Mouse (Mus musculus): ENCODE data around the gene Sgpp1. TPM values are rescaled to one million over a fixed set of nuclear protein-coding genes. Genes with fewer than 3 reads are reported as not detected.
"Not testable (repeated sequence)": the region's sequence is repeated elsewhere in the genome, so short reads cannot be mapped to it uniquely, and the experiment has no call there.

The Sgpp1 gene
- polyA plus RNA-seq, 1 experiment from 2014 or later: 73.4 TPM

DNA sequence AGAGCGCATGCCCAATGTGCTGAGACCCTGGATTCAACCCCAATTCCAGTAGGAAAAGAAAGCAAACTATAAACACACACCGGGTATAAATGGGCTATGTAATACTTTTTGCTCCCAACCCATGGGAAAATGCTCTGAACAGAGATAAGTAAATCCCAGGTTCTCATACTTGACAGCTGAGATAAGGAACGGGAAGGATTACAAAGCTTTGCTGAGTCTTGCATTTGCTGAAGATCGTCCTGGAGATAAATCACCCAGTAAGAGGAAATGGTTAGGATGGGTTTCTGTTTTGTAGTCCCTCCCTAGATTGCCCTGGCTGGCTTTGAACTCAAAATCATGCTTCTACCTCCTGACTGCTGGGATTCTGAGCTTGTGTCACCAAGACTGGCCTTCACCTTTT, 48.2 kb downstream of the Sgpp1 start:
- H3K27ac ChIP-seq: peak overlapping the region; percentile 62
- no peaks in the 10 kb centered on the region for H3K36me3 ChIP-seq (ENCODE audit: inconsistent target)
- no peaks in the 10 kb centered on the region for H3K79me2 ChIP-seq (ENCODE audit: inconsistent target)
- WGBS (ENCODE audit: missing documents): 40% methylated on average over 3 of the region's 4 CpGs
- no peak overlapping the region for H3K4me3 ChIP-seq (ENCODE audit: inconsistent target)

GRCm38 (mm10) chr12:75684026-75684425, 51.5 kb downstream of the Sgpp1 start:
- H3K4me3 ChIP-seq (ENCODE audit: inconsistent target); H3K36me3 ChIP-seq (ENCODE audit: inconsistent target); H3K79me2 ChIP-seq (ENCODE audit: inconsistent target); H3K27ac ChIP-seq: not testable (repeated sequence)
- 62% methylated on average over 4 of the region's 4 CpGs for WGBS (ENCODE audit: missing documents)

GRCm38 (mm10) chr12:75683598-75683997, 51.9 kb downstream of the Sgpp1 start:
- no peak overlapping the region for H3K4me3 ChIP-seq (ENCODE audit: inconsistent target)
- H3K36me3 ChIP-seq (ENCODE audit: inconsistent target): no peaks in the 10 kb centered on the region
- no peak overlapping the region for H3K27ac ChIP-seq
- WGBS (ENCODE audit: missing documents): 94% methylated on average over 4 of the region's 4 CpGs
- no peaks in the 10 kb centered on the region for H3K79me2 ChIP-seq (ENCODE audit: inconsistent target)

DNA sequence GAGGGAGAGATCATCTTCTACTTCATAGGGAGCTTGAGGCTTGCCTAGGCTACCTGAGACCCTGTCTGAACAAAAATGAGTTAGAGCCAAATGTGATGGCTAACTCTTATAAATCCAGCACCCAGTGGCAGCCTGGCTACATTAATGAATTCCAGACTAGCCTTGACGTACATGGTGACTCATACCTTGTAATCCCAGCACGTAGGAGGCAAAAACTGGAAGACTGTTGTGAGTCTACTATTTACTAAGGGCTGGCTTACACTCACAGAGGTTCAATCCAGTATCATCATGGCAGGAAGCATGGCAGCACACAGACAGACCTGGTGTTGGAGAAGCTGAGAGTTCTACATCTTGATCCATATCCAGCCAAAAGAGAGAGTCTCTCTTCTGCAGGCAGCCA, 52.7 kb downstream of the Sgpp1 start:
- 89% methylated on average over 2 of the region's 2 CpGs for WGBS (ENCODE audit: missing documents)

GRCm38 (mm10) chr12:75681101-75681500, 54.4 kb downstream of the Sgpp1 start:
- no peak overlapping the region for H3K4me3 ChIP-seq (ENCODE audit: inconsistent target)

More for the DNA sequence above, 52.7 kb downstream of the Sgpp1 start:
- H3K36me3 ChIP-seq (ENCODE audit: inconsistent target): no peaks in the 10 kb centered on the region
- no peak overlapping the region for H3K4me3 ChIP-seq (ENCODE audit: inconsistent target)
- H3K79me2 ChIP-seq (ENCODE audit: inconsistent target): no peaks in the 10 kb centered on the region
- no peak overlapping the region for H3K27ac ChIP-seq

DNA sequence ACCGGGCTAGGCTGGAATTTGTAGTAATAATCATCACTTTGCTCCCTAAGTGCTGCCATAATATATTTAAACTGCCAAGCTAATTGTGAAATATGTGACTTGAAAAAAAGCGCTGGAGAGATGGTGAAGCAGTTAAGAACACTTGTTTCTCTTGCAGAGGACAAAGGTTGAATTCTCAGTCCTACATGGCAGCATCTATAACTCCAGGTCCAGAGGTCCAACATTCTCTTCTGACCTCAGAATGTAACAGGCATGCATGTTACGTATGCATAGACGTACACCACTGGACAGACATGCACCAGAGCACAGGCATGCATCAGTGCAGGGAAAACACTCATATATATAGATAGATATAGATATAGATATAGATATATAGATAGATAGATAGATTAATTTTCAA, 57.1 kb downstream of the Sgpp1 start:
- Histone ChIP-seq H3K36me3 (ENCODE audit: inconsistent target) (no peaks in the 10 kb centered on the region), H3K27ac (no peak overlapping the region), H3K79me2 (ENCODE audit: inconsistent target) (no peaks in the 10 kb centered on the region), H3K4me3 (ENCODE audit: inconsistent target) (no peak overlapping the region)
- WGBS (ENCODE audit: missing documents): 91% methylated on average over 4 of the region's 4 CpGs

More at GRCm38 (mm10) chr12:75681101-75681500, 54.4 kb downstream of the Sgpp1 start:
- no peaks in the 10 kb centered on the region for H3K36me3 ChIP-seq (ENCODE audit: inconsistent target)
- no peaks in the 10 kb centered on the region for H3K79me2 ChIP-seq (ENCODE audit: inconsistent target)
- 80% methylated on average over 4 of the region's 4 CpGs for WGBS (ENCODE audit: missing documents)
- H3K27ac ChIP-seq: no peak overlapping the region

GRCm38 (mm10) chr12:75672630-75673029, 62.9 kb downstream of the Sgpp1 start:
- peaks cover 12% of the 10 kb centered on the region for H3K79me2 ChIP-seq (ENCODE audit: inconsistent target)
- no peaks in the 10 kb centered on the region for H3K36me3 ChIP-seq (ENCODE audit: inconsistent target)
- 91% methylated on average over 4 of the region's 4 CpGs for WGBS (ENCODE audit: missing documents)
- H3K4me3 ChIP-seq (ENCODE audit: inconsistent target): no peak overlapping the region
- H3K27ac ChIP-seq: no peak overlapping the region

DNA sequence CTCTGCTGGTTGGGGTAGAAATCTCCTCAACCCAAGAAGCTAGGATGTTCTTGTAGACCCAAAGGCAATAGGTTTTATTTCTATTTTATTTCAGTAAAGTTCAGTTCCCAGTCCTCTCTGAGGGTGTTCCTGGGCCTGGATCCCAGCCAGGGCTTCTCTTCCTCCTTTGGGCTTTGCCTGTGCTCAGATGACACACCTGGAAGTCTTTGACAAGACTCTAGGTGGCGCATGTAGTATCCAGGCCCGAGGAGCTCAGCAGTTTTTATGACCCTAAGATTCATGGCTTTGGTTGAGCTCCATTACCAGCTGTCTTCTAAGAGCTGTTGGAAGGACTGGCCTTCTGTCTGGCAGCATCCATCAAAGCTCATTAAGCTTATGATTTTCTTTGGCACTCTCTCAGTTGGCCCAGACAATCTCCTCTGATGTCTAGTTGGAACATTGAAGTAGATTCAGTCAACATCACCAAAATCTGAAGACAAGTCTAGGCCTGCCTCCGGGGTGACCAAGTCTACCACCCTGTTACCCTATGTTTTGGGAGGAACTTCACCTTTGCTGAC, 63.7 kb downstream of the Sgpp1 start:
- WGBS (ENCODE audit: missing documents): 70% methylated on average over 3 of the region's 3 CpGs
- Histone ChIP-seq H3K79me2 (ENCODE audit: inconsistent target) (peaks cover 12% of the 10 kb centered on the region), H3K36me3 (ENCODE audit: inconsistent target) (no peaks in the 10 kb centered on the region), H3K27ac (no peak overlapping the region), H3K4me3 (ENCODE audit: inconsistent target) (no peak overlapping the region)

- H3K27ac ChIP-seq: peak overlapping the region; percentile 88
- WGBS (ENCODE audit: missing documents): 85% methylated on average over 6 of the region's 6 CpGs
- H3K4me3 ChIP-seq (ENCODE audit: inconsistent target): peak overlapping the region; percentile 80
- H3K36me3 ChIP-seq (ENCODE audit: inconsistent target): no peaks in the 10 kb centered on the region
- peaks cover 12% of the 10 kb centered on the region for H3K79me2 ChIP-seq (ENCODE audit: inconsistent target)
Measured at GRCm38 (mm10) chr12:75670611-75671010, 64.9 kb downstream of the Sgpp1 start.

DNA sequence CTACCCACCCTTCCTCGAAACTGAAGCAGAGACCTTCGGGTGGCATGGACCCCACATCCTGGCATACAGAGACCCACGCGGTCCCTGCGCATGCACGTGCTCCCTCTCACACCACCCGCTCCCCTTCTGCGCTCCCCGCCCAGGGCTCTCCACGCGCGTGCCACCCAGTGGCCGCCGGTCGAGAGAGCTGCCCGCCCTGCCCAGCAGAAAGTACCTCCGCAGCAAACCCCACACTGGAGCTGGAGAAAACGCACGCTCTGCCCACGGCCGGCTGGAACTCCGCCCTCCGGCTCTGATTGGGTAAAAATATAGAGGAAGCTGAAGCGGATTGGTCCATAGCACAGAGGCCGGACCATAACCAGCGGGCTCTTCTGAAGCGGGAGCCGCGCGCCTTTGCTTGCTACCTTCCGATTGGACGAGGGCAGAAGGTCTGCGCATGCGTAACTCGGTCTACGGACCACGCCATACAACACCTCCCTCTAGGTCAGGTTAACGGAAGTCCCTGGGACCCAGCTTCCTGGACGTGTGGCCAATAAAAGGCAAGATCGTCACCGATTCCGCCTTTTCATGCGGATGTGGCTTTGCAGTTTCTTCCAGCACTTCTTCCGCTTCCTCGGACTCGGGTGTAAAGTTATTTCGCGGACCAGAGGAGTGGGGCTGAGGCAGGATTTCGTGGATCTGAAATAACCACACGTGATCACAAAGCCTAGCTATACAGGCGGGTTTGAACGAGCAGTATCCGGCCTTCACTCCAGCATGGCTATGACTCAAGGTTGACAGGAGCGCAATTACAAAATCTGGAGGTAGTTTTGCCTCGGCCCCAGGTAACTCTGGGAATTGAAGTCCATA, 66.0 kb downstream of the Sgpp1 start, which contains the start of gene Wdr89:
Gene Wdr89 (minus strand): TSS at position 280 of the 849 bp plus-strand sequence.
- Histone ChIP-seq H3K27ac (peak within 1 kb of the TSS; percentile 88), H3K4me3 (ENCODE audit: inconsistent target) (peak within 1 kb of the TSS; percentile 80), H3K79me2 (ENCODE audit: inconsistent target) (peaks cover 12% of the 10 kb centered on the region), H3K36me3 (ENCODE audit: inconsistent target) (no peaks in the 10 kb centered on the region)
- under 1% methylated on average over 55 of the region's 55 CpGs for WGBS (ENCODE audit: missing documents)

- peaks cover 12% of the 10 kb centered on the region for H3K79me2 ChIP-seq (ENCODE audit: inconsistent target)
- H3K27ac ChIP-seq: peak overlapping the region; percentile 74
- 0% methylated on average over 9 of the region's 9 CpGs for WGBS (ENCODE audit: missing documents)
- H3K36me3 ChIP-seq (ENCODE audit: inconsistent target): no peaks in the 10 kb centered on the region
- peak overlapping the region; percentile 72 for H3K4me3 ChIP-seq (ENCODE audit: inconsistent target)
Measured at GRCm38 (mm10) chr12:75668916-75669257, 66.6 kb downstream of the Sgpp1 start.

GRCm38 (mm10) chr12:75668221-75668620, 67.3 kb downstream of the Sgpp1 start:
- H3K27ac ChIP-seq: no peak overlapping the region
- peak overlapping the region; percentile 72; the same call in 1 of the 2 replicates for H3K4me3 ChIP-seq (ENCODE audit: inconsistent target)
- no peaks in the 10 kb centered on the region for H3K36me3 ChIP-seq (ENCODE audit: inconsistent target)
- 95% methylated on average over 2 of the region's 2 CpGs for WGBS (ENCODE audit: missing documents)
- H3K79me2 ChIP-seq (ENCODE audit: inconsistent target): peaks cover 12% of the 10 kb centered on the region

DNA sequence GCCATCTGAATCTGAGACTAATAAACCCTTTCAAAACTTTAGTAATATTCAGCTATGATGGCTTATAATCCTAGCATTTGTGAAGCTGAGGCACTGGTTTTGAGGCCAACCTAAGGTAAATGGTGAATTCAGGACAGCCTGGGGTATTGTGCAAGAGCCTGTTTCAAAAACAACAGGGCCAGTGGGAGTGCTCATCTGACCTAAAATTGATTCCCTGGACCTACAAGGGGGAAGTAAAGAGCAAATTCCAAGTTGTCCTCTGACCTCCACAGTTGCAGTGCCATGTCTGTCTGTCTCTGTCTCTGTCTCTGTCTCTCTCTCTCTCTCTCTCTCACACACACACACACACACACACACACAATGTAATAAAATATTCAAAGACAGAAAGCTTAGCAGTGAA, 68.6 kb downstream of the Sgpp1 start:
- Histone ChIP-seq H3K27ac (no peak overlapping the region), H3K4me3 (ENCODE audit: inconsistent target) (no peak overlapping the region), H3K36me3 (ENCODE audit: inconsistent target) (no peaks in the 10 kb centered on the region), H3K79me2 (ENCODE audit: inconsistent target) (peaks cover 12% of the 10 kb centered on the region)

DNA sequence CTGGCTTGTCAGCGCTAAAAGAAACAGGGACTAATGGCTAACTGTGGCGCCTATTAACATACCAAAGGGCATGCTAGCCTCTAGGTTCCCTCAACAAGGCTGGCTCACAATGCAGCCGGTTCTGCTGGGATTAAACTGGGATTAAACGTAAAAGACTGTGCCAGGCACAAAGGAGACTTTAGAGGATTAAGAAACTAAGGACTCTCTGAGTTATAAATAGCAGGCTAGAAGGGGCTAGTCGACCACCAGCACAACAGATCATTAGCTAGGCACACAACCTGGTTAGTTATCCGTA, 71.1 kb downstream of the Sgpp1 start:
- WGBS (ENCODE audit: missing documents): 88% methylated on average over 6 of the region's 6 CpGs
- no peaks in the 10 kb centered on the region for H3K36me3 ChIP-seq (ENCODE audit: inconsistent target)
- no peak overlapping the region for H3K27ac ChIP-seq
- no peaks in the 10 kb centered on the region for H3K79me2 ChIP-seq (ENCODE audit: inconsistent target)
- no peak overlapping the region for H3K4me3 ChIP-seq (ENCODE audit: inconsistent target)

Data from macrophage (primary cell).